Mouse (Mus musculus) heart, postnatal 0 days (tissue): Measurements from ENCODE around the gene Pde4b. TPM values are rescaled to one million over a fixed set of nuclear protein-coding genes. Genes with fewer than 3 reads are reported as not detected.

ENCODE experiments used
- ATAC-seq: fragments of 200-750 bp; cut with Nextera tagmentation; 2 replicates; pipeline ENCODE4 v1.8.0; 2017; ENCODE audit warnings: low read depth, moderate number of reproducible peaks, moderate library complexity; ENCODE audit not compliant: insufficient read depth
- DNase-seq: peaks from one replicate; pipeline ENCODE4 v3.0.0-alpha.2; 2016; ENCODE audit warnings: low spot score
- H3K27ac ChIP-seq: fragments of 300-500 bp; sonication (generic); 2 replicates; pipeline ENCODE4 v1.5.1; 2014; ENCODE audit warnings: low read depth, mild to moderate bottlenecking
- H3K27me3 ChIP-seq: fragments of 300-500 bp; sonication (generic); 2 replicates; pipeline ENCODE4 v1.6.1; 2014; ENCODE audit warnings: low read length, mixed read lengths; ENCODE audit not compliant: control insufficient read depth, insufficient read depth
- H3K36me3 ChIP-seq: fragments of 300-500 bp; sonication (generic); replicated peaks from 2 replicates; pipeline ENCODE4 v1.6.1; 2014; ENCODE audit warnings: low read length, mixed read lengths; ENCODE audit not compliant: control insufficient read depth, insufficient read depth
- H3K4me1 ChIP-seq: fragments of 300-500 bp; sonication (generic); 2 replicates; pipeline ENCODE4 v1.6.1; 2014; ENCODE audit warnings: antibody characterized with exemption; ENCODE audit not compliant: control insufficient read depth, insufficient read depth
- H3K4me2 ChIP-seq: fragments of 300-500 bp; sonication (generic); 2 replicates; pipeline ENCODE4 v1.6.1; 2014; ENCODE audit warnings: low read depth, mild to moderate bottlenecking, low read length, moderate library complexity
- H3K4me3 ChIP-seq: fragments of 300-500 bp; sonication (generic); 2 replicates; pipeline ENCODE4 v1.5.1; 2014; ENCODE audit warnings: low read depth, low read length
- H3K9ac ChIP-seq: fragments of 300-500 bp; sonication (generic); replicated peaks from 2 replicates; pipeline ENCODE4 v1.6.1; 2014; ENCODE audit warnings: low read depth, low read length, mixed read lengths
- H3K9me3 ChIP-seq: fragments of 300-500 bp; sonication (generic); replicated peaks from 2 replicates; pipeline ENCODE4 v1.6.1; 2016; ENCODE audit warnings: low read length; ENCODE audit not compliant: control insufficient read depth
- CTCF ChIP-seq: IDR thresholded peaks from 2 replicates; pipeline ENCODE4 v1.5.1; 2016; ENCODE audit warnings: antibody characterized with exemption, control low read depth, low read depth
- EP300 ChIP-seq: IDR thresholded peaks from 2 replicates; pipeline ENCODE4 v1.6.1; 2016; ENCODE audit warnings: antibody characterized with exemption, low read depth
- WGBS: fragments of 180-500 bp; shearing (Covaris S2); extraction: QIAGEN DNeasy Blood & Tissue Kit; methylation state at CpG from one replicate; pipeline ENCODE4 v1.1.7; 2014; 5-methylcytosine and 5-hydroxymethylcytosine counted together
- polyA plus RNA-seq: library from polyadenylated mRNA; unstranded; fragments of >200 nt; fragmentation: Nextera tagmentation; extraction: Ambion mirVana; gene quantifications from 2 replicates; pipeline ENCODE4 v1.2.1, GENCODE M21; 2015
- total RNA-seq: library from RNA; depleted of rRNA; stranded (reverse); fragments of >200 nt; gene quantifications from 2 replicates; pipeline ENCODE4 v1.2.3, GENCODE M21; 2014; ENCODE audit warnings: low replicate concordance

Pde4b gene
- total and polyA plus RNA-seq, 2 experiments from 2014 or later: 30.8 to 50.1 TPM

GRCm38 (mm10) chr4:102606825-102607224, 519.5 kb downstream of the Pde4b start:
- ATAC-seq (no peak), DNase-seq (no peak)
- Histone ChIP-seq H3K36me3 (peaks cover 50% of the 10 kb centered on the region), H3K4me1 (no peaks in the 10 kb centered on the region), H3K4me3 (no peak overlapping the region), H3K27me3 (no peaks in the 10 kb centered on the region), H3K4me2 (no peak overlapping the region), H3K9me3 (no peaks in the 10 kb centered on the region), H3K9ac (no peak overlapping the region), H3K27ac (no peak overlapping the region)
- no peak for TF ChIP-seq CTCF
- no peak for TF ChIP-seq EP300
- WGBS: 84% methylated on average over 8 of the region's 8 CpGs

GRCm38 (mm10) chr4:102607744-102608416, 520.5 kb downstream of the Pde4b start:
- no peak for TF ChIP-seq EP300
- TF ChIP-seq CTCF: no peak
- peak overlapping the region; percentile 28; the same call in 1 of the 2 replicates for H3K27ac ChIP-seq
- no peaks in the 10 kb centered on the region for H3K4me1 ChIP-seq
- H3K4me2 ChIP-seq: no peak overlapping the region
- ATAC-seq (peak; percentile 30; the same call in 1 of the 2 replicates), DNase-seq (no peak)
- H3K36me3 ChIP-seq: peaks cover 40% of the 10 kb centered on the region
- H3K27me3 ChIP-seq: no peaks in the 10 kb centered on the region
- H3K9me3 ChIP-seq: no peaks in the 10 kb centered on the region
- no peak overlapping the region for H3K9ac ChIP-seq
- no peak overlapping the region for H3K4me3 ChIP-seq
- 46% methylated on average over 7 of the region's 7 CpGs for WGBS

GRCm38 (mm10) chr4:102612596-102612995, 525.3 kb downstream of the Pde4b start:
- ATAC-seq: no peak
- Histone ChIP-seq H3K9me3 (no peaks in the 10 kb centered on the region), H3K4me3 (no peak overlapping the region), H3K27ac (no peak overlapping the region), H3K4me2 (no peak overlapping the region), H3K4me1 (no peaks in the 10 kb centered on the region), H3K36me3 (no peaks in the 10 kb centered on the region), H3K27me3 (no peaks in the 10 kb centered on the region), H3K9ac (no peak overlapping the region)
- WGBS: 86% methylated on average over 4 of the region's 4 CpGs
- TF ChIP-seq EP300 (no peak), CTCF (no peak)
- DNase-seq: no peak

GRCm38 (mm10) chr4:102617774-102618173, 530.4 kb downstream of the Pde4b start:
- ATAC-seq: no peak

GRCm38 (mm10) chr4:102618609-102619008, 531.3 kb downstream of the Pde4b start:
- H3K4me2 ChIP-seq: no peak overlapping the region
- 86% methylated on average over 3 of the region's 3 CpGs for WGBS

More at GRCm38 (mm10) chr4:102617774-102618173, 530.4 kb downstream of the Pde4b start:
- H3K27ac ChIP-seq: no peak overlapping the region
- H3K4me3 ChIP-seq: no peak overlapping the region
- H3K27me3 ChIP-seq: no peaks in the 10 kb centered on the region
- H3K4me2 ChIP-seq: no peak overlapping the region
- no peaks in the 10 kb centered on the region for H3K4me1 ChIP-seq
- WGBS: 56% methylated on average over 4 of the region's 4 CpGs
- H3K36me3 ChIP-seq: no peaks in the 10 kb centered on the region
- no peak overlapping the region for H3K9ac ChIP-seq
- DNase-seq: no peak
- no peak for TF ChIP-seq EP300
- no peak for TF ChIP-seq CTCF
- no peaks in the 10 kb centered on the region for H3K9me3 ChIP-seq

More at GRCm38 (mm10) chr4:102618609-102619008, 531.3 kb downstream of the Pde4b start:
- no peak for ATAC-seq
- no peak overlapping the region for H3K9ac ChIP-seq
- H3K27me3 ChIP-seq: no peaks in the 10 kb centered on the region
- no peaks in the 10 kb centered on the region for H3K36me3 ChIP-seq
- TF ChIP-seq CTCF (no peak), EP300 (no peak)
- DNase-seq: no peak
- H3K9me3 ChIP-seq: no peaks in the 10 kb centered on the region
- no peak overlapping the region for H3K27ac ChIP-seq
- H3K4me1 ChIP-seq: no peaks in the 10 kb centered on the region
- no peak overlapping the region for H3K4me3 ChIP-seq
